Mouse (Mus musculus): ENCODE results near the gene Dppa5a.
"Not testable (repeated sequence)": the region's sequence is repeated elsewhere in the genome, so short reads cannot be mapped to it uniquely, and the experiment has no call there.

Dppa5a gene

GRCm38 (mm10) chr9:78367959-78368358 lies at the start of gene Dppa5a:
TSS of gene Dppa5a (minus strand) at chr9:78368177.
- not testable (repeated sequence) for DNase-seq

- DNase-seq, result no peak
Observed at GRCm38 (mm10) chr9:78401596-78401995, 33.6 kb upstream of the Dppa5a start.

GRCm38 (mm10) chr9:78400570-78400969 lies 32.6 kb upstream of the Dppa5a start:
- no peak for DNase-seq

DNA sequence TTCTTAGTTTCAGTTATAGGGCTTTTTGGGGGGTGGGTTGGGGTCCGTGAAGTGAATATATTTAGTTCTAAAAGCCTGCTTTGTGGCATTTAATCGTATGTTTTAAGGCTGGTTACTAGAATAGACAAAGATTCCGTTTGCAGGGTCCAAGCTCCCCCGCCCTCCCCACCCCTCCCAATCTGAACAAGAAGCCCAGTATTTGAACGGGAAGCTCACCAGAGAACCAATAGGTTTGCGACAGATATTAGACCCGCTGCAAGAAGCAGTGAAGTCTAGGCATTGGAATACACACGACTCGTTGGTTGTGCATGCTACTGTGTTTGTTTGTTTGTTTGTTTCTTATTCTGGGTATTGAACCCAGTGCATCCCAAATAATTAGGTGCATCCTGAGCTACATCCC lies 28.5 kb upstream of the Dppa5a start:
- DNase-seq, result no peak

DNA sequence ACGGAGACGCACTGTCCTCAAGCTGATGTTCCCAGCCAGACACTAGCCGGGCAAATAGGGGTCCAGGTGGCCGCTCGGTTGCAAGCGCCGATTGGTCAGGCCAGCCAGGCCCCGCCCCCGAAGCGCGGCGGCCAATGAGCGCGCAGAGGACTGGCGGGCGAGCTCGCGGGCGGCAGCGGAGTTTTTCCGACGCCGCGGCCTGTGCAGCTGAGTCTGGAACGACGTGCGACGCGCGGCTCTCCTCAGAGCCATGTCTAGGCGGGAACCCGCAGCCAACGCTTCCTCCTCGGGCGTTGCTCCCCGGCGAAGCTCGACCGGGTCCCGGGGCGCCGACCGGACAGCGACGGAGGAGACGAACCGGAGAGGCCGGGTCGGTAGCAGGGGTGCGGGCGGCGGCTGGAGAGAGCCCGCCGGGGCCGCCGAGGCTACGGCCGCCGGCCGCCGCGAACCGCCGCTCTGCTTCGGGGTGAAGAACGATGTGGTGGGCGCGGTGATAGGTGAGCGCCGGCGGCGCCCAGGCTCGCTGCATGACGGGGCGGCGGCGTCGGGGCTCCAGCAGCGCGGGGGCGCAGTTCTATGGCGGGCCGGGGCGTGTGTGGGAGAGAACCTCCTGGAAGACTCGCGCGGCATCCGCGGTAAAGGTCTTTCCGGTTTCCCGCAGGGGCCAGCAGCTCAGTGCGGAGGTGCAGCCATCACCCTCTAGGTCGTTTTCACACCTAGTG lies 27.8 kb upstream of the Dppa5a start, which contains the start of gene Ddx43:
TSS of gene Ddx43 (plus strand) at position 148 of the 722 bp plus-strand sequence.
- peak; percentile 28 for DNase-seq

GRCm38 (mm10) chr9:78395244-78395629 lies 27.3 kb upstream of the Dppa5a start:
- DNase-seq, result no peak

- no peak for DNase-seq
Observed at GRCm38 (mm10) chr9:78394602-78395001, 26.6 kb upstream of the Dppa5a start.

DNA sequence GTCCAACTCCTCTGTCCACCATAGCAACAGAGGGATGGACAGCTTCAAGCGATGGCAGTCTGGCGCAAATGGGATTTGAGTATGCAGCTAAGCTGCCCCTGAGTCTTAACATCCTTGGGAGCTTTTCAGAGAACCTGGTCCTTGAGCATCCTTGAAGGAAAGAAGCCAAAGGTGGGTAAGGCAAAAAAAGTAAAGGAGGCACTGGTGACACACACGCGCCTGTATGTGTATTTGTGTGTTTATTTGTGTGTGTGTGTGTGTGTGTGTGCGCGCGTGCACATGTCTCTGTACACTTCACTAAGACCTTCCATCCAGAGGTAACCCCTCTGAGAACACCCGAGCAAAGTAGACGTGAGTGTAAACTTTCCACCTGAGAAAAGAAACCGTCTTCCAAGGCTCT lies 25.8 kb upstream of the Dppa5a start:
- no peak for DNase-seq

GRCm38 (mm10) chr9:78389981-78390380 lies 22.0 kb upstream of the Dppa5a start:
- no peak for DNase-seq

DNA sequence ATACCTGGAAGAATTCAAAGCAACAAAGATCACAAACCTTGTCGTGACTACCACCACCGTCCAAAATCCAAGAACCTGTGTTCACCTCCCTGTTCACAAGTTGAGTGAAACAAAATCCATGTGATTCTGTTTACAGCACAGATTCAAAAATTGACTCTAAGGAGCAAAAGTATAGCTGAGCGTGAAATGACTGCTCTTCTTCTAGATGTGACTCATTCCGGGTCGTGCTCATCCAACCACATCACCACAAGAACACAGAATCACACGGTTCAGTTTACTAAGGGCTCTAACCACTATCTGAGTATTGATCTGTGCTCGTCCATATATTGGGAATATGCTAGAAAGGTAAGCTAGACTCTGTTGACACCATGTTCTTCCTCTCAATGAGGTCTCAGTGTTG lies 19.0 kb upstream of the Dppa5a start:
- DNase-seq, result no peak

DNA sequence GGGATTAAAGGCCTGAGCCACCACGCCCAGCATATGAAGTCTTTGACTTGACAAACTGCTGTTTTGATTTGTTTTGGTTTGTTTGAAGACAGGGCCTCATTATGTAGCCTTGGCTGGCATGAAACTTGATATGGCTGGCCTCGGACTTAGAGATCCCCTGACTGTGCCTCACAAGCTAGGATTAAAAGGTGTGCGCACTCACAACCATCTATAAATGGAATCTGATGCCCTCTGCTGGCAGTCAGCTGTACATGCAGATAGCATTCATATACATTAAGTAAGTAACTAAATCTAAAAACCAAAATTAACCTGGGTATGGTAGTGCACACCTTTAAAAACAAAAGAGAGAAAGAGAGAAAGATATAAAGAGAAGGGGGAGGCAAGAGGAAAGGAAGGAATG lies 17.9 kb upstream of the Dppa5a start:
- DNase-seq, result peak; percentile 5

GRCm38 (mm10) chr9:78378113-78378785 lies 10.3 kb upstream of the Dppa5a start, which contains the start of gene Ooep:
TSS of gene Ooep (minus strand) at chr9:78378725.
- no peak for DNase-seq

DNA sequence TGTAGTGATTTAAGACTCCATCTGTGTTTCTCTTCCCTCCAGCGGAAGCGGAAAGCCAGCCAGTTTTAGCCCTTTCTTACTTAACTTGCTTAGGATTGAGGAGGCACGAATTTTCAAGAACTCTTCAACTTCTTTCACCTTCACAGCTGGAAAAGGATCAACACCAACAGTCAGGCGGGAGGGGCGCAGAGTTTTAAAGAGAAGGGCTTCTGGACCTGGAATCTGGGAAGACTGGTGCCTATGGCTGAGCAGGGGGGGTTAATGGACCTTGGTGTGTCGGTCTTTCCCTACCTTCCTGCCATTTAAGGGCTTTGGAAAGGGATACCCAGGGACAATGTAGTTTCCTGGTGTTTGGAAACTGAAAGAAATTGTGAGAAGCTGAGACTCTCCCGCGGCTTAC lies 9.6 kb upstream of the Dppa5a start:
- DNase-seq, result no peak

- DNase-seq, result no peak
Observed at GRCm38 (mm10) chr9:78375486-78375885, 7.5 kb upstream of the Dppa5a start.

- no peak for DNase-seq
Observed at GRCm38 (mm10) chr9:78374885-78375389, 7.0 kb upstream of the Dppa5a start.

GRCm38 (mm10) chr9:78374397-78374796 lies 6.4 kb upstream of the Dppa5a start:
- no peak for DNase-seq

DNA sequence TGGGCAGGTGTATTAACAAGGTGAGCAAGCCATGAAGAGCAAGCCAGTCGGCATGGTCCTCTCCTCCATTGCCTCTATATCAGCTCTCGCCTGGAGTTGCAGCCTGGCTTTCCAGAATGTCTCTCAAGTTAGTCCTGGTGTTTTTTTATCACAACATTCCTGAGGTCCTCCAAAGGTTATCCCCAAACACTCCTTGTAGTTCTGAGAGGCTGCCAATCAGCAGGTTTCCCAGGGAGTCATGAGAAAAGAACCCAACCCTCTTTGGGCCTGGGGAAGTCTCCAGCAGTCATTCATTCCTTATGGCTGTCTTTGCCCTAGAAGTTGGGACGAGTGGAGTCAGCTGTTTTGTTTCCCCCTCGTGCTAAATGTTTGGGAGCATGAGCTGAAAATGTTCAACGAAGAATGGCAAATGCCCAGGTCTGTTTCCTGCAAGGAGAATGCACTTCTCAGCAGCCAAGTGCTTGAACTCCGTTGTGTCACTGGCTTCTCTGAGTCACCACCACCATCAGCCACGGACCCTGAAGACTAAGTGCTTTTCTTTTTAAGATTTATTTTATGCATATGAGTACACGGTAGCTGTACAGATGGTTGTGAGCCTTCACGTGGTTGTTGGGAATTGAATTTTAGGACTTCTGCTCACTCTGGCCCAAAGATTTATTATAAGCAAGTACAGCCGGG lies 5.0 kb upstream of the Dppa5a start:
- DNase-seq, result no peak

GRCm38 (mm10) chr9:78371441-78371840 lies 3.5 kb upstream of the Dppa5a start:
- DNase-seq, result no peak

DNA sequence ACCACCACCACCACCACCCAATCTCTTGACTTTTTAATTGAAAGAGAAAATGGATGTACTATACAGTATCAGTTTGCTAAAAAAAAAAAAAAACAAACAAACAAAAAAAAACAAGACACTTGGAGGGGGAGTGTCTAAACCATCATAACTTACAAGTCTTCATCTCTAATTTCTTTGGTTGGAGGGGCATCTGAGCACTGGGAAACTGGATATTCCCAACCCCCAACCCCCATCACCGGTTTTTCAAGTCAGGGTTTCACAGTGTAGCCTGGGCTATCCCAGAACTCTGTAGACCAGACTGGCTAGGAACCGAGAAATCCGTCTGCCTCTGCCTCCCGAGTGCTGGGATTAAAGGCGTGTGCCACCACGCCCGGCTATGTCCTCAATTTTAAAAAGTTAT lies 1.8 kb upstream of the Dppa5a start:
- no peak for DNase-seq

DNA sequence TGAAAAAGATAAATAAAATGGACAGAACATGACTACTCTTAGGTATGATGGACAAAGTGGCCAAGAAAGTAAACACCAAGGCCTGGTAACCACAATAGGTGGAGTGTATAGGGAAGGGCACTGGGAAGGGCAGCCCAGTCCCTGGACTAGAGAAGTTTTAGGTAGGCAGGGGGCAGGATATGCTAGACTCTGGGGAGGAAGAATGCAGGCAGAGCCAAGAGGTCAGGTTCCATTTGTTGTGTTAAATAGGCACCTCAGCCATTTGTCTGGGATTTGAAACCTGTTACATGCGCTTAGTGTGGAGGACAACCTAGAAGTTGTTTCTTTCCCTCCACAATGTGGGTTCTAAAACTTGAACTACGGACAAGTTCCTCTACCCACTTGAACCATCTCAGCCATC lies 1.4 kb upstream of the Dppa5a start:
- no peak for DNase-seq

GRCm38 (mm10) chr9:78368671-78369293 lies 805 bp upstream of the Dppa5a start:
- DNase-seq, result no peak

DNA sequence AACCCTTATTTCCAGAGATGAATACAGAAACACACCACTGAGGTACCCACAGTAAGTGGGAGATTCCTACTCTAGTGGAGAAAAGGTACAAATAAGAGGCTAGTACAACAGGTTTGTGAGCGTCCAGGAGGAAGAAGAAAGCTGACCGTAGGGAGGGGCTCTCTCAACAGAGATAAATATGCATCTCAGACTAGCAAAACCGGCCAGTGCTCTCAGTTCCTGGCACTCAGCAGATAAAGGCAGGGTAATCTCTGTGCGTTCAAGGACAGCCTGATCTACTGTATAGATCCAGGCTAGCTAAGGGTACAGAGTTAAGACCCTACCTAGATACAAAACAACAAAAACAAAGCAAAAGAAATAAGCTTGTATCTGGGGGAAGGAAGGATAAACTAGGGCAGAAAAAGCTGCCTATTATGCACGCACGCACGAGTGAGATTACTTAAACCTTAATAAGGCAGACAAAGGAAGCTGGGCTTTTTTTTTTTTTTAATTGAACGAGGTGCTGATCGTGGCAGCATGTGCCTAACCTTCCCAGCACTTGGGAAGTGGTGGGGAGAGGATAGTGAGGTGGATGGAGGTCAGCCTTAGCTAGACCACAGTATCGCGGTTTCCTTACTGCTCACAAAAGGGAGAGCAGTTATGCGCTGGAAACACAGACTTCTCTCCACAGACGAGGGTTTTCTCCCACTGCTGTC lies 2.0 kb downstream of the Dppa5a start:
- DNase-seq, result no peak

DNA sequence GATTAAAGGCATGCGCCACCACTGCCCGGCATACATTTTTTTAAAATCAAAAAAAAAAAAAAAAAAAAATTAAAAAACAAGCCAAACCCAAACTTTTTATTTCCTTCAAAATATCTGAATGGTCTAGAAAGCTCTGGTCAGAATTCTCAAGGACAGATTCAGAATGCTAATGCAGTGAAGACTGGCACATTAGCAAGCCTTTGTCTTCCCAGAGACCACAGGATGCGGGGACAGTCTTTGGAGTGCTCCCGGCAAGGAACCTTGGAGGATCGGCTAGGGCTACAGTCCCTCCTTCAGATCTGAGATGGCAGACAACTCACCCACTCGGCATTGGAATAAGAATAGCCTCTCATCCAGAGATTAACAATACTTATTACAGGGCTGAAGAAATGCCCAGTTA lies 3.3 kb downstream of the Dppa5a start:
- DNase-seq, result no peak

All from kidney, adult 18-20 months (tissue).